Mouse (Mus musculus) gastrocnemius, postnatal 4 days (tissue): Measurements from ENCODE around the gene AA986860. TPM values are rescaled to one million over a fixed set of nuclear protein-coding genes. Genes with fewer than 3 reads are reported as not detected.

Source experiments
- DNase-seq, 2 experiments: peaks; one replicate each; pipeline ENCODE4 v3.0.0; 2021 to 2022; ENCODE audit warnings: low spot score in 2 of 2, mixed read lengths in 2 of 2
- total RNA-seq, 2 experiments: library from RNA; stranded (reverse); gene quantifications; 2 replicates each; pipeline ENCODE4 v1.2.3; 2021

The AA986860 gene
- total RNA-seq, 2 experiments from 2014 or later: 1.0 to 1.2 TPM

DNA sequence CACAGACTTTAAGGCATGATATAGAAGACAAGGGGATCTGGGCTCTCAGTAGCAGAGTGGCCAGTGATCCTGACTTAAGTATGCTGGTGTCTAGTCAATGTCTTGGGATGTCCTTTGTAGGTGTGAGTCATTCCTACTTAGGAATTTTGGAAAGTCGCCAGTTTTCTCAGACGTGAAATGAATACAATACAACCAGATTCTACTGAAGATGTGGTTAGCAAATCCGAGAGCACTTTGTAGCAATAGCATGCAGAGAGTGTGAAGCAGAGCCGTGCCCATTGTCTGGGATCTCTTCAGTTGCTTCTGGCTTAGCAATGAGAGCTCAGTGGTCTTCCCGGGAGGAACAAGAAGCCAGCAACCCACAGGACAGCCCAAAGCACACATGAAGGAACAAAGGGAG is 2.7 kb downstream of the AA986860 start:
- no peak for DNase-seq

DNA sequence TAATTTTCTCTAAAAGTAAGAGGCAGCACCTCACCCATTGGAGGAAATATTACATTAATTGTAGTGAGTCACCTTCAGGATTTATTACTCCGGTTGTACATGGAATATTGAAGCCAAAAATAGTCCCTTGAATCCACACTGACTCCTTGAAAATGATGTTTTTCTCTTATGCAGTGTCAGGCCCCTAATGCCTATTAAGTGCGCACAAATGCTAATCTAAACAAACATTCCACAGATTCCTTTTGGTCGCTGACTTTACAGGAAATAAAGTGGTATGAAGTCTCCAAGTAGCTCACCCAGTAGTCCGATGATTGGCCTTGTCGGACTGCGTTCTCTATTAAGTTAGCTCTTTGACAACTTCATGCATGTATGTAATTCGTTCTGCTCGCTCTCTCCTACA is 3.1 kb downstream of the AA986860 start:
- no peak for DNase-seq

DNA sequence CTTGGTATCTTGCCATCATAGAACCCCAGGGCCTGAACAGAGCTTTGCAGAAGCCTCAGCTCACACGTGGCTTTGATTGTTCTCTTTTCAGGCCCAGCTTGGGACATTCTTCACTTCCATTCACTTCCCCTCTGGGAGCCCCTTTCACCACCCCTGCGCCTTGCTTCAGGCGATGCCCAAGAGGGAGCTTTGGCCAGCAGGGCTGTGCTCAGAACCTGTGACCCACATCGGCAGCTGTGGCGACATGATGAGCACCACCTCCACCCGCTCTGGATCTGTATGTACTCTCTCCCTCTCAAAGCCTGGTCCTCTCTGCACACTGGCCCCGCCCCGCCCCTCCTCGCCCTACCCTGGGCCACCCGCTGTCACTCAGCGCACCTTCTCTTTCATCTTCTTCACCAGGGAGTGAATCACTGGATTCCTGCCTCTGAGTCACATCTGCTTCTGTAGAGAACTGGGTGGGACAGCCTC is 5.7 kb downstream of the AA986860 start:
- DNase-seq: no peak

DNA sequence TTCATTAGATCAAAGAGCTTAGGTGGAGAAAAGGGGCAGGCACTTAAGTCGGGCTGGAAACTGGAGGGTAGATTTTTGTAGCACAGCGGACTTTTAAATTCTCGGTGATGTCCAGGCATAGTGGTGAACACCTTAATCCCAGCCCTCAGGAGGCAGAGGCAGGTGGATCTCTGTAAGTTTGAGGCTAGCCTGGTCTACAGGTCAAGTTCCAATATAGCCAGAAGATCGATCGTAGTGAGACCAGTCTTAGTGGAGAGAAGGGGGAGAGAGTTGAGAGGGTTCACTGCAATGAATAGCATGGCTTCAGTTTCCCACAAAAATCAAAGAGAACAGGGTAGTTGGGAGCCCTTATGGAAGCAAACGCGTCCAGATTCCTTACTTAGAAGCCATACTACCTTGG is 6.1 kb downstream of the AA986860 start:
- DNase-seq: no peak

DNA sequence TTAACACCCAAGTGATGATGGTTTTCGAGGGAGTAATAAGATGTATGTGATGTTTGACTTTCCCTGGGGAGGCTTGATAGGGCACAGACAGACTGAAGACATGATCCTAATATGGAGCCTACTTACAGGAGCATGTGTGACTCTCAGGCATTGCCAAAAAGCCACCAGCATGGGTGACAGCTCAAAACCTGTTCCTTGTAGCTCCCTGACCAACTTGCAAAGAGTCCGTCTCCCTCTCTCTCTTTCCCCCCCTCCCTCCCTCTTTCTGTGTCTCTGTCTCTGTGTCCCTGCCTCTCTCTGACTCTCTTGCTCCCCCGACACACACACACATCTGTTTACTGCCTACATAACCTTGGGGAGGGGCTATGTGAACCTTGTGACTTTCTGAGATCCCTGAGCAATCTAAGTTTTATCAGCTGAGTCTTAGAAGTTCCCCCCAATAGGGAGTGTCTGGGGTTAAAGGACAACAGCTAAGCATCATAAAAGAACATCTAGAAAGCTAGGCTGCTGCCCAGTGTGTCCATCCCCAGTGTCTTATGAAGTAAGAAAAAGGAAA is 6.9 kb downstream of the AA986860 start:
- no peak for DNase-seq

DNA sequence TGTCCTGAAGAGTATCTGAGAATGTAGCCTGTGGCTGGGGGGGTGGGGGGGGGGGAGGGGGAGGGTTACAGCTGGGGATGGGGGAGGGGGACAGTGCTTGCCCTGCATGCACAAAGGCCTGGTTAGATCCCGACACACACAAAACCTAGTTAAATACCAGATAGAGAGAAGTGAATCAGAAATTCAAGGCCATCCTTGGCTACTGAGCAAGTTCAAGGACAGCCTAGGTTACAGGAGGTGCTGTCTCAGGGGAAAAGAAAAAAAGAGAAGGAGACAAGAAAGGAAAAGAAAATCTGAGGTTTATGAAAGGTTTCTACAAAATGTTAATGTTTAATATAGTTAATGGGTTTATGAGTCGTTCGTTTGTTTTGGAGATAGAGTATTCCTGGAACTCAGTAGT is 7.9 kb downstream of the AA986860 start:
- DNase-seq: no peak

DNA sequence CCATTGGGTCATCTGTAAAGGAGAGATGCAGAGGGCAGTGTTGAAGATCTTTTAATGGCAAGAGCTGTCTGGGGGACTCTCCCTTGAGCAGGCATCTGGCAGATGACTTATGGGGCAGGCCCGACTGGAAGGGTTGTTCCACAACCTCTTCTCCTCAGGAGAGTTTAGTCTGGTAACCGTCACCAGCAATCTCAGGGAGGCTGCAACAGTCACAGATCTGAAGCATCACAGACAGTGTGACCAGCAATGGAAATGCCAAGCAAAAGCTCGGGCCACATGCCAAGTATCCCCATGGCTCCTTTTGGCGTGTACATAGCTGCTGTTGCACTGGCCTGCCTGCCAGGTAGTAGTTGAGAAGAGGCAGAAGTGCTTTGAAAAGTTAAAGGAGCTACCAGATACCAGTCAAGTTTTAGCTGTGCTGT is 8.5 kb downstream of the AA986860 start:
- no peak for DNase-seq

DNA sequence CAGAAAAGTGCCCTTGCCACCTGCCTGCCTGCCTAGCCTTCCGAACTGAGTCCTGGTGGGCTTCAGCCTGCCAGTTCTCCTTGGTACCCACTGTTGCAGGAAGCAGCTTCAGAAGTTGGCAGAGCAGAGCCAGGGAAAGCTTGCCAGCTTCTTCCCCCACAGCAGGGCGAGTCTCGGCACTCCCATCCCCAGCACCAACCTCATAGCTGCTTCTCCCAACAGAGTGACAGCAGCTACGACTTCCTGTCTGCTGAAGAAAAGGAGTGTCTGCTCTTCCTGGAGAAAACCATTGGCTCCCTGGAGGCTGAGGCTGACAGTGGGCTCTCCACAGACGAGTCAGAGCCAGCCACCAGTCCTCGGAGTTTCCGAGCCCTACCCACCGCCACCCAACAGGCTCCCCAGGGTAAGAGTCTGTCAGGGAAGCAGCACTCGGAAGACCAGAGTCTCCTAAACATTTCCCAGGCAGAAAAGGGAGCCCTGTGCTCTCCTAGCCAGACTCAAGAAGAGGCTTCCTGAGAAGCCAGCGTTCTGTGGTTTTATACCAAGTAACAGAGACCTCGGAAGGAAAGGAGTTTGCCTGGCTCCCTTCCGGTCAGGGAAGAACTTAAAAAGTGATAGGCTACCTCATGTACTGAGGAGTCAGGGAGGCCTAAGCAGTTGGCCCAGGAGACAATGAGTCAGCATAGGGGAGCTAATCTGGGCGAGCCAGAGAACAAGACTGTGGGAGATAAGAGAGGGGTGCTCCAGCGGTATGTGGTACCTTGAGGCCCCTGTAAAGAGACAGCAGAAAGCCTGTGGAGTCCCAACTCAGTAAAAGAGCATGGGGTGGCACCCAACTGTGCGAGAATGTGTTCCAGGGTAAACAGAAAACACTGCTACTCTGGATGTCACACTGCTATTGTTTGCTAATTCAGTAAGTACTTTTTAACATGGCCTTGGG is 9.3 kb downstream of the AA986860 start:
- DNase-seq: no peak

DNA sequence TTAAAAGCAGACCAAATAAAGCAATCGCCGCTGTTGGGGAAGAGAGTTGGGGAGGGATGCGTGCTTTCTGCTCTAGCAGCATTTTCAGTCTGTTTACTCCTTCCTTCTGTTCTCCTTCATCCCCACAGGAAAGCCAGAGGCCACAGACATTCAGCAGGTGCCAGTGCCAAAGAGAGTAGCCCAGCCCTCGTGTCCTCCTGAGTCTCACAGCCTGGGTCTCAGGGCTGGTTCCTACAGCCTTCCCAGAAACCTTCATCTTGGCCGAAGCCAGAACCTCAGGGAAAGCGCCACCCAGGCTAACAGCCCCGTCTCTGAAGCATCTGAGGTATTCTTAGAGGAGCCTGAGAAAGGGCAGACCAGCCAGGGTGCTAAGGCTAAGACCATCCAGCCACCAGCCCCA is 10.4 kb downstream of the AA986860 start:
- no peak for DNase-seq

DNA sequence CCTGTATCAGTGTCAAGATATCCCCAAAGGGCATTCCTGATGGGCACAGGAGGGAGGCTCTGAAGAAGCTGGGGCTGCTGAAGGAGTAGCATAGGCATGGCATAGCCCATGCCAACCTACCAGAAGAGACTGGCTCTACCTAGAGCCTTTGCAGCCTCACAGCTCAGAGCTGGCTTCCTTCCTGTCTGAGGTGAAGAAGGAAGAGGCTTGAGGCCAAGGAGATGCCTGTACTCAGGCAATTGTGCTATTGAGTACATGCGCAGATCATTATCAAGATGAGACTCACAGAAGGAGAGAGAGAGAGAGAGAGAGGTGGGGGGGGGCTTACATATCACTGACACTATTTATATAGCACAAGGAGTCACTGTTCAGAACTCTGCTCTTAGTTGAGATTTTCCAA is 12.0 kb downstream of the AA986860 start:
- DNase-seq: no peak

DNA sequence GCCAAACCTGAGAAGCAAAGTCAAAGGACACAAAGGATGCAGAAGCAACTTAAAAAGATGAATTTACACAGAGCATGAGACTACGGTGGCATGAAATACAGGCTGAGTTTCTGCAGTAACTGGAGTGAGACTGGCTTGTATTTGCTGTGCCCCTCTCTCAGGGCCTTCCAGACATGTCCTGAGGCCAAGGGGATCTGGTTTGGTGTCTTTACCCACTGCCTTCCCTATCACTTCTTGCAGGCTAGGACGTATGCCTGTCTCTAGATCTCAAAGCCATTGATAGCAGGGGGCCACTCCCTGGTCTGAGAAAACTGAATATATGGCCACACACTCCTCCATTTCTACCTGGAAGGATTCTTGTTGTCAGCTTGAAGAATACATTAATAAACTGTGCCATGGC is 12.4 kb downstream of the AA986860 start:
- no peak for DNase-seq

DNA sequence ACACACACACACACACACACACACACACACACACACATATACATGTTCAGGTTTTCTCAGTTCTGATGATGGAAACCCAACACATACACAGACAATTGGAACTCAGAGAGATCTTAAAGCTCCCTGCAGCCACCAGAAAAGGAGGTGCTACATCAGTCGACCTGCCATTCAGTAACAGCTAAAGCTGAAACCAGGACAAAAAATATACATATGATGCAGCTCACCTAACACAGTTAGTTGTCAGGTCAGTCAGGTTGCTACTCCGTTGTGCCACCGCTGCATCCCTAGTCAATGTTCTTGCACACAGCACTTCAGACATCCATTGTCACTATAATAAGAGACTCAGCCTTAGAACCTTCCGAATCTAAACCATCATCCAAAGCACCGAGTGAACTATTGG is 13.2 kb downstream of the AA986860 start:
- DNase-seq: no peak

DNA sequence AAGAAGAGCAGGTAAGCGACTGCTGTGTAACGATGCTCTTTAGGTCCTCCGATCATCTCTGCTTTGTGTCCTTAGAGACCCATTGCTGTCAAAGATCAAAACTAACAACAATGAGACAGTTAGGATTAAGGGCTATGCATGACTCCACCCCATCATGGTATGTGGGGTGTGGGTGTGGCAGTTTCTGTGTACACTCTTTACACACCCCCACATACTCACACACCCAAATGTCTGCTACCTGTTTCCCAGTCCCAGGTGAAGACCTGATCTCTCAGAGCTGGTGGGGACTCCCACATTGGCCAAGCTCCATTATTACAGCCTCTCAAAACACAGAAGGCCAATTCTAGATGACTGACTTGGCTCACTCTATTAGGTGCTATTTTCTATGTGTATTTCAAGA is 13.8 kb downstream of the AA986860 start:
- no peak for DNase-seq

DNA sequence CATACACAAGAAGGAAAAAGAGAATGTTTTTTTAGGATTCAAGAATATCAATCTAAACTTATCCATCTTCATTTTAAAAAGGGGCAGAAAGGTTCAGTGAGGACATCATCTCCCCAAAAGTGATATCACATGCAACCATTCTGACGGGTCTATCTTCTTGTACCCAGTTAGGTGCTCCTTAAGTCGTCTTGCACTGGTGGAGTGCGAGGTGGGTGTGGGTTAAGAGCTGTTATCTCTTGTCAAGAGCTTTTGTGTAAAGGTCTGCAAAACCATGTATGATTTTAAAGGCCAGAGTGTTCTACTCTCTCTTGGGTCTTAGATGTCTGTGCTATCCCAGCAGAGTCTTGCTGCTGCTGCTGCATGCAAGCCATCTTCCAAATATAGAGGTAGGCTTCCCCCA is 15.0 kb downstream of the AA986860 start:
- DNase-seq: no peak

DNA sequence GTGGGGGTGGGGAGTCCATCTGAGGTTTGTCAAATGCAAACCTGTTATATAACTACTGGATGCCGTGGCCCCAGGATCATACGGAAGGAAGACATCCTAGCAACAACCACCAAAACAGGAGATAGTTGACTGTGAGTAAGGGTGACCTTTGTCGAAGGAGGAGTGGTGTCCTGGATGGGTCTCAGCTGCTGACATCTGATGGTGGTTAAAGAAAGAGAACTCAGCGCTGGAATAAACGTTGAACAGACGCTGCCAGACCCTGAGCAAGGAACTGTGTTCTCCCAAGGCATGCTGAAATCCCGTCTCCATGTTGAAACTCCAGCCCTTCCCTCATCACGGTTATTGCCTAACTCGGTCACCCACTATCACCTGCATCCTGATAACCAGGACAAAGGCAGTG is 27.9 kb downstream of the AA986860 start:
- no peak for DNase-seq

DNA sequence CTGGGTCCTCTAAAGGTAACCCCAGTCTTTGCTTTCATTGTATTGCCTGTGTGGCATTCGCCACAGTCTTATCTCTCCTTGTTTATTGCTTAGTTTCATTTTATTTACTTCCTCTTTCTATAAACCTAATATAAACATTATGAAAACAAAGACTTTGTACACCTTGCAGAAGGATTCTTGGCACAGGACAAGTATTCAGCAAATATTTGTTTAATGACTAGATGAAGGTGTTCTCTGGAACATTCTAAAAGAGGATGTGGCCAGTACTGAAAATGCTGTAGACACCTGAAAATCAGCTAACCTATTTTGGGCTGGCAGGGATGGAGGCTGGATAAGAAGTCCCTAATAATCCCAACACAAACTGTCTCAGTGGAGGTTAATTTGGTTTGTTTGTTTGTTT is 29.8 kb downstream of the AA986860 start:
- no peak for DNase-seq

DNA sequence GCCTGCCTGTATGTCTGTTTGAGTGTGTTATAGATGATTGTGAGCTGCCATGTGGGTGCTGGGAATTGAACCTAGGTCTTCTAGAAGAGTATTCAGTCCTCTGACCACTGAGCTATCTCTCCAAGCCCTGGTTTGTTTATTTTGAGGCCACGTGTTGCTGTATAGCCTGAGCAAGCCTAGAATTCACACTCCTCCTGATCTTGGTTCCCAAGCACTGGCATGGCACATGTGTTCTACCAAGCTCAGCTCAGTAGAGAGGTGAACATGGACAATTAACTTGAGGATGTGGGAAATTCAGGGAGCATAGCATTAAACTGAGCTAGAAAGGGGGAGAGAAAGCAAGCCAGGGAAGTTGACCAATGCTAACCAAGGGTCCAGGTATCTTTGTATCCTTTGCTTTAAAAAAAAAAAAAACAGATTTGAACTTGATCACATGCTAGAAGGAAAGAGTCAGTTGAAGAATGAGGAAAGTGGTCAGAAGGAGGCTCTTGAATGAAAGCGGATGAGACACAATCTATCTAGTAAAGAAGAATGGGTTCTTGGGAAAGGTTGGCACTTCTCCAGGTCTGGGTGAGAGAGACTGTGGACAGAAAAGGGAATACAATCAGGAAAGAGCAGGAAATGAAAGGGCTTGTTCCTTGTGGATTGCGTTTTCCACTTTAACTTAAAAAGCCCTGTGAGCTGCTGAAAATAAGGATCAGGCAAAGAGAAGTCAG is 30.4 kb downstream of the AA986860 start:
- DNase-seq: no peak

DNA sequence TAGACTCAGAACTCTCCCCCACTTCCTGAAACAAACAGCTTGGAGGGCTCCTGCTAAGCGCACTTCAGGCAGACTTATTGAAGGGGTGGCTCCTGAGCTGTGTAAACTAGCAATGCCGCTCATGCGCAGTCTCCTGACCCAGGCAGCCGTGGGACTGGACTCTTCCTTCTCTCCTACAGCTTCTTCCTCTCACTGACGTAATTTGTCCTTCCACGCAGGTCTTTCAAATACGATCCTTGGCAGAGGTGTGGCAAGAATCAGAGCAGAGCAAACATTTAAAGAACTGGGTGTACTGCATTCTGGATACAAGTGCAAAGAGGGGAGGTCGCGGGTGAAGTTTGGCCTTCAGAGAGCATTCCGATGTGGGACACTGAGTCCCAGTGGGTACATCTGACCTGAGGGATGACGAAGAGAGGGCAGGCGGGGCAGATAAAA is 32.3 kb downstream of the AA986860 start:
- no peak for DNase-seq

DNA sequence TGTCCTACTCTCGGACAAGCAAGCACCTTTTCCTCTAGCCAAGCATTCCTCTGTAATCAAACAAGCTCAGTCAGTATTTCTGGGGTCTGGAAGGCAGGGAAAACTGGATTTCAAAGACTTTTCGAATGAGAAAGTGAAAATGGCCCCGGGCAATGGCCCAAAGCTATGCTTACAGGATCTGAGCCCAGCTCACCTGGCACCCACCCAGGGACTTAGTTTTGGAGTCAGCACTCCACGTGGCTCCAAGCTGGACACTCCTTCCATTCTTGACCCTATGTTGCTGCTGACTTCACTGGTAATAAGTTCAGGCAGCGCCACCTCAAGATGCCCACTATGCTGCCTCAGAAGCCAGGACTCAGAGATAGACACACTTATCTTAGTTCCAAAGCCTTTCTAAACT is 35.3 kb downstream of the AA986860 start:
- DNase-seq: no peak

DNA sequence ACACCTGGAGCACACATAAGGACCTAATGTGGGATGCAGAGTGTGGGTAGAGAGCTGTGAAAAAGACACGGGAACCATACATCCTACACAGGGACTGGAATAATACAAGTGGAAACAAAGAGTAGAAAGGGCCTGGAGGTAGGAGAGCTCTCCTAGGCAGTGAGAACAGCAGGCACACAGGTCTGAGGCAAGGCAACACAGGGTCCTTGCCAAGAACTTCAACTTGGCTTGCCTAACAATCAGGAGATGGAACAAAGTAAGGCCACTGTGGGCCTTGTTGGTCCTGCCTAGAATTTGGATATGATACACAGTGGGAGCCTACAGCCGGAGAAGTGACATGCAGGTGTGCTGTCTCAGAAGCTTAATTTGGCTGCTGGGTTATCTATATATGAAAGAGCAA is 38.1 kb downstream of the AA986860 start:
- DNase-seq: no peak

DNA sequence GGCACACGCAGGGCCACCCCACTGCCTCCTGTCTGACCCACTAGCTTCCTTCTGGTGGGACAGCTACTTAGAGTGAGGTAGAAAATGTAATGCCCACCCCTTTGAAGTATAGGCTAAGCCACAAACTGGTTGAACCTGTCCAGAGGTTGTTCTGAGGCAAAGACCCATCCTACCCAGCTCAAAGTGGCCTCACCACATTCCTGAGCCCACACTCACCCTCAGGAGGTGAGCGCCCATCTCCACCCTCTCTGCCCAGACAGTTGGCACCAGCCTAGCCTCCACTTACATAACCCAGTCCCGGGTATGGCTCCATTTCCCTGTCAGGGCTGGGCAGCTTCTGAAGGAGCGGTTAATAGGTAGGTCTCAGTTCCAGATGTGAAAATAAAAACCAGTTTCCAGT is 38.7 kb downstream of the AA986860 start:
- DNase-seq: no peak

DNA sequence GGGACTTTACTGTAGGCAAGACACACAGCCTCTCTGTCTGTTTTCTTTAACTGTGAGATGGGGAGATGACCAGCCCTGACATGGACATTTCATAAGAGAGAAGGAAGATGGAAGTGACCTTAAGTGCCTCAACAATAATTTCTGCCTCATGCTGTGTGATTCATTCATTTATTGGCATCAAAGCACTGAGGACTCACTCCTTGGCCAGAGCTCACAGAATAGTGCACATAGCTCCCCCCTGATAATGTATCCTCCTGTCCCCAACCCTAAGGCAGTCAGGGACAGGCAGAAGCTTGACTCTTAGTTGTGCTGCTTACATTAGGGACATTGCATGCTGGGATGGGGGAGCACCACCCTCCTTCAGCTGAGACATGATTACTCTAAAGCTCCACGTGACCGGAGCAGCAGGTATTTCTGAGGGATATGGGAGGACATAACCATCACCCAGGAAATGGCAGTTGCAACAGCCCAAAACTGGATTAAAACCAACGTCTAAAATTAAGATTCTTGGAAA is 39.3 kb downstream of the AA986860 start:
- no peak for DNase-seq
